11 mouse cellular contexts compared by ENCODE assay signal in the genomic region with DNA sequence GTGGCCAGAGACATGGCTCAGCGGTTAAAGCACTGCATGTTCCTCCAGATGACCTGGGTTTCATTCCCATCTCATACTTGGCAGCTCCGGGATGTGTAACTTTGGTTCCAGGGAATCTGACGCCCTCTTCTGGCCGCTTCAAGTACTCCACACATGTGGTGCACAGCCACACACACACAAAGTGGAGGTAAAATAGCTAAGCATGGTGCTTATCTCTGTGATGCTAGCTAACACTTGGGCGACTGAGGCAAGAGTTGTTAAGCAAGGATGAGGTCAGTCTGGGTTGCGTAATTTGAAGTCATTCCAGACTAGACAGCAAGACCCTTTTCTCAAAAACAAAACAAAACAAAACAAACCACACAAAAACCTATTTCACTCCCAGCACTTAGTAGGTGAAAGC. TPM values are rescaled to one million over a fixed set of nuclear protein-coding genes. Genes with fewer than 3 reads are reported as not detected.
A peak's percentile ranks its signal among the peaks of the same experiment; 100 is the strongest.
DNase-seq lines count a peak whose midpoint lies in the region; ATAC-seq lines count a peak whose summit lies in the region.
"Had no signal": no experiment of that assay in that cellular context is flagged by ENCODE, and none has a peak within 500 bp of the region (broad histone marks: within the 10 kb centered on the region; RNA-seq: fewer than 3 reads in every experiment).

No protein-coding gene starts in this region.

- peaks cover 5% of the 10 kb centered on the region for H3K9me3 ChIP-seq in forebrain, embryonic 13.5 days (replicated peaks)
- H3K9me3 ChIP-seq in forebrain, embryonic 15.5 days = no peaks in the 10 kb centered on the region
- H3K9me3 ChIP-seq in kidney, embryonic 15.5 days (replicated peaks) = no peaks in the 10 kb centered on the region
- no peaks in the 10 kb centered on the region for H3K9me3 ChIP-seq in kidney, embryonic 16.5 days (ENCODE audit: low read length)
- no peaks in the 10 kb centered on the region for H3K9me3 ChIP-seq in midbrain, embryonic 13.5 days

- H3K4me2 ChIP-seq in forebrain, embryonic 13.5 days = peak overlapping the region; percentile 90
- H3K4me2 ChIP-seq in forebrain, embryonic 15.5 days (replicated peaks) = no peak overlapping the region
- H3K4me2 ChIP-seq in kidney, embryonic 15.5 days = peak overlapping the region; percentile 91
- H3K4me2 ChIP-seq in kidney, embryonic 16.5 days (replicated peaks; ENCODE audit: low read depth, low read length) = no peak overlapping the region
- peak overlapping the region; percentile 96 for H3K4me2 ChIP-seq in midbrain, embryonic 13.5 days (replicated peaks)

- no peak for ATAC-seq in forebrain, embryonic 13.5 days
- ATAC-seq in forebrain, embryonic 15.5 days (replicated peaks) = no peak
- ATAC-seq in kidney, embryonic 15.5 days (replicated peaks; ENCODE audit: low FRiP score) = no peak
- no peak for ATAC-seq in kidney, embryonic 16.5 days (ENCODE audit: low FRiP score, low TSS enrichment)
- no peak for ATAC-seq in midbrain, embryonic 13.5 days
- ATAC-seq in megakaryocyte, adult 5-6 weeks (ENCODE audit: poor library complexity, severe bottlenecking) = no peak
- ATAC-seq: inflammation-experienced regulatory T-cells, adult 6 months had no signal

- peaks cover 5% of the 10 kb centered on the region; the same call in 1 of the 2 replicates for H3K36me3 ChIP-seq in forebrain, embryonic 13.5 days (ENCODE audit: poor library complexity, severe bottlenecking)
- no peaks in the 10 kb centered on the region for H3K36me3 ChIP-seq in forebrain, embryonic 15.5 days
- H3K36me3 ChIP-seq in kidney, embryonic 15.5 days = no peaks in the 10 kb centered on the region
- H3K36me3 ChIP-seq in kidney, embryonic 16.5 days (ENCODE audit: insufficient read depth, low read length) = no peaks in the 10 kb centered on the region
- no peaks in the 10 kb centered on the region for H3K36me3 ChIP-seq in midbrain, embryonic 13.5 days

- H3K27ac ChIP-seq in forebrain, embryonic 13.5 days = 0 out of 2 replicates have a peak overlapping the region, but pooled peaks have one; percentile 14
- no peak overlapping the region for H3K27ac ChIP-seq in forebrain, embryonic 15.5 days (replicated peaks)
- H3K27ac ChIP-seq in kidney, embryonic 15.5 days = no peak overlapping the region
- H3K27ac ChIP-seq in kidney, embryonic 16.5 days (ENCODE audit: low read length) = no peak overlapping the region
- H3K27ac ChIP-seq in midbrain, embryonic 13.5 days = no peak overlapping the region

- peak; percentile 74 for DNase-seq in ZHBTc4 (ENCODE audit: low read depth, low spot score)
- DNase-seq in left cerebral cortex, adult 8-10 months (ENCODE audit: low spot score in 2 of 2) = no peak
- DNase-seq: cerebellum, adult 18-20 months; left cerebral cortex, postnatal 4 days had no signal

- peaks cover 62% of the 10 kb centered on the region for H3K4me1 ChIP-seq in forebrain, embryonic 13.5 days
- H3K4me1 ChIP-seq in forebrain, embryonic 15.5 days = peaks cover 46% of the 10 kb centered on the region
- peaks cover 70% of the 10 kb centered on the region for H3K4me1 ChIP-seq in kidney, embryonic 15.5 days
- H3K4me1 ChIP-seq in kidney, embryonic 16.5 days (ENCODE audit: insufficient read depth, low read length) = peaks cover 48% of the 10 kb centered on the region
- peaks cover 69% of the 10 kb centered on the region for H3K4me1 ChIP-seq in midbrain, embryonic 13.5 days (replicated peaks)

- no peak overlapping the region for H3K9ac ChIP-seq in forebrain, embryonic 13.5 days
- no peak overlapping the region for H3K9ac ChIP-seq in forebrain, embryonic 15.5 days (replicated peaks)
- no peak overlapping the region for H3K9ac ChIP-seq in kidney, embryonic 15.5 days
- H3K9ac ChIP-seq in kidney, embryonic 16.5 days (replicated peaks; ENCODE audit: low read length) = no peak overlapping the region
- H3K9ac ChIP-seq in midbrain, embryonic 13.5 days (replicated peaks) = no peak overlapping the region

- 0 out of 2 replicates have a peak, but pooled peaks cover 9% of the 10 kb centered on the region for H3K27me3 ChIP-seq in forebrain, embryonic 13.5 days
- H3K27me3 ChIP-seq in forebrain, embryonic 15.5 days = no peaks in the 10 kb centered on the region
- peaks cover under 1% of the 10 kb centered on the region; the same call in 1 of the 2 replicates for H3K27me3 ChIP-seq in kidney, embryonic 15.5 days
- no peaks in the 10 kb centered on the region for H3K27me3 ChIP-seq in kidney, embryonic 16.5 days (ENCODE audit: insufficient read depth, low read length)
- peaks cover 13% of the 10 kb centered on the region; the same call in 1 of the 2 replicates for H3K27me3 ChIP-seq in midbrain, embryonic 13.5 days

- WGBS in forebrain, embryonic 13.5 days = 96% methylated on average over 6 of the region's 6 CpGs
- 94% methylated on average over 6 of the region's 6 CpGs for WGBS in forebrain, embryonic 15.5 days
- WGBS in kidney, embryonic 15.5 days = 94% methylated on average over 6 of the region's 6 CpGs
- WGBS in kidney, embryonic 16.5 days = 92% methylated on average over 6 of the region's 6 CpGs
- 95% methylated on average over 6 of the region's 6 CpGs for WGBS in midbrain, embryonic 13.5 days

- H3K4me3 ChIP-seq in forebrain, embryonic 13.5 days = peak overlapping the region; percentile 75
- H3K4me3 ChIP-seq in forebrain, embryonic 15.5 days = no peak overlapping the region
- H3K4me3 ChIP-seq in kidney, embryonic 15.5 days (replicated peaks) = no peak overlapping the region
- no peak overlapping the region; the same call in 1 of the 2 replicates for H3K4me3 ChIP-seq in kidney, embryonic 16.5 days (ENCODE audit: low read length)
- H3K4me3 ChIP-seq in midbrain, embryonic 13.5 days (replicated peaks) = peak overlapping the region; percentile 72; the same call in 1 of the 2 replicates

RNA-seq across cellular contexts. Expression of a gene that starts 2.8 kb away (rescaled TPM):
- polyA plus RNA-seq in forebrain, embryonic 13.5 days (2015; fragmentation: Nextera tagmentation; extraction: Ambion mirVana) = 10.3 and 11.3 TPM in 2 replicates
- 6.0 and 6.8 TPM in 2 replicates for polyA plus RNA-seq in forebrain, embryonic 15.5 days (2015; fragmentation: Nextera tagmentation; extraction: Ambion mirVana)
- polyA plus RNA-seq in kidney, embryonic 15.5 days (2015; fragmentation: Nextera tagmentation; extraction: Ambion mirVana) = 9.3 and 9.5 TPM in 2 replicates
- 7.6 and 9.0 TPM in 2 replicates for polyA plus RNA-seq in kidney, embryonic 16.5 days (2015; fragmentation: Nextera tagmentation; extraction: Ambion mirVana)
- 7.1 and 10.2 TPM in 2 replicates for polyA plus RNA-seq in midbrain, embryonic 13.5 days (2015; fragmentation: Nextera tagmentation; extraction: Ambion mirVana)
- total RNA-seq in megakaryocyte, adult 5-6 weeks (2015) = 1.0 and 1.1 TPM in 2 replicates
- total RNA-seq in megakaryocyte, adult 5-6 weeks (2017) = 1.9 and 2.7 TPM in 2 replicates
- 10 to 100 TPM; 25.2 to 34.7 (median 28.3) TPM for total RNA-seq in left cerebral cortex, adult 8-10 months (2022)

RNA-seq across cellular contexts. Expression of a gene that starts 15.6 kb away (rescaled TPM):
- 137 and 149 TPM in 2 replicates for polyA plus RNA-seq in forebrain, embryonic 13.5 days (2015; fragmentation: Nextera tagmentation; extraction: Ambion mirVana)
- polyA plus RNA-seq in forebrain, embryonic 15.5 days (2015; fragmentation: Nextera tagmentation; extraction: Ambion mirVana) = 159 and 168 TPM in 2 replicates
- polyA plus RNA-seq in kidney, embryonic 15.5 days (2015; fragmentation: Nextera tagmentation; extraction: Ambion mirVana) = 56.0 and 65.7 TPM in 2 replicates
- polyA plus RNA-seq in kidney, embryonic 16.5 days (2015; fragmentation: Nextera tagmentation; extraction: Ambion mirVana) = 66.9 and 68.9 TPM in 2 replicates
- 147 and 165 TPM in 2 replicates for polyA plus RNA-seq in midbrain, embryonic 13.5 days (2015; fragmentation: Nextera tagmentation; extraction: Ambion mirVana)
- total RNA-seq in megakaryocyte, adult 5-6 weeks (2015) = 2.0 and 4.2 TPM in 2 replicates
- 1.7 and 3.2 TPM in 2 replicates for total RNA-seq in megakaryocyte, adult 5-6 weeks (2017)
- total RNA-seq in left cerebral cortex, adult 8-10 months (2022) = 100 to 1,000 TPM in 3 of 4 experiments, 10 to 100 TPM in 1; 99.4 to 118 (median 105) TPM

Comparison
In these comparisons a context has a peak if more than half of its experiments do, and no peak if none do; other contexts are left out.
1. H3K4me2 ChIP-seq: peak in forebrain, embryonic 13.5 days (single experiment), kidney, embryonic 15.5 days (single experiment) and midbrain, embryonic 13.5 days (single experiment); none in forebrain, embryonic 15.5 days (single experiment) and kidney, embryonic 16.5 days (single experiment).
2. H3K4me3 ChIP-seq: peak in forebrain, embryonic 13.5 days (single experiment) and midbrain, embryonic 13.5 days (single experiment); none in forebrain, embryonic 15.5 days (single experiment), kidney, embryonic 15.5 days (single experiment) and kidney, embryonic 16.5 days (single experiment).